ENCODE assay signal across 8 mouse cellular contexts in genomic region chr16:33379944-33380881, GRCm38 (mm10). TPM values are rescaled to one million over a fixed set of nuclear protein-coding genes. Genes with fewer than 3 reads are reported as not detected.
A peak's percentile ranks its signal among the peaks of the same experiment; 100 is the strongest.
DNase-seq lines count a peak whose midpoint lies in the region; ATAC-seq lines count a peak whose summit lies in the region.
"Not testable (repeated sequence)": the region's sequence is repeated elsewhere in the genome, so short reads cannot be mapped to it uniquely, and the experiment has no call there.

Zfp148 (plus strand) TSS chr16:33380836.

- H3K27me3 ChIP-seq in heart, embryonic 13.5 days (replicated peaks); liver, embryonic 13.5 days; stomach, embryonic 16.5 days (ENCODE audit: control insufficient read depth, insufficient read depth, low read length): not testable (repeated sequence)

- peak within 1 kb of the TSS; percentile 98 for H3K9ac ChIP-seq in heart, embryonic 13.5 days
- H3K9ac ChIP-seq in liver, embryonic 13.5 days, result peak within 1 kb of the TSS; percentile 96
- peak within 1 kb of the TSS; percentile 99 for H3K9ac ChIP-seq in stomach, embryonic 16.5 days (ENCODE audit: low read length)

- H3K4me2 ChIP-seq in heart, embryonic 13.5 days, result peak within 1 kb of the TSS; percentile 96
- peak within 1 kb of the TSS; percentile 84 for H3K4me2 ChIP-seq in liver, embryonic 13.5 days
- peak within 1 kb of the TSS; percentile 75 for H3K4me2 ChIP-seq in stomach, embryonic 16.5 days (ENCODE audit: low read depth, low read length)

- H3K4me1 ChIP-seq in brown adipose tissue, adult 24 weeks (ENCODE audit: control insufficient read depth, insufficient read depth, insufficient read length, low read length), result not testable (repeated sequence)
- H3K4me1 ChIP-seq in heart, embryonic 13.5 days, result peaks cover 30% of the 10 kb centered on the region
- peaks cover 36% of the 10 kb centered on the region for H3K4me1 ChIP-seq in liver, embryonic 13.5 days (replicated peaks)
- H3K4me1 ChIP-seq in stomach, embryonic 16.5 days (ENCODE audit: control insufficient read depth, insufficient read depth, low read length), result peaks cover 15% of the 10 kb centered on the region

- WGBS in heart, embryonic 13.5 days, result 3% methylated on average over 50 of the region's 50 CpGs
- 2% methylated on average over 47 of the region's 50 CpGs for WGBS in liver, embryonic 13.5 days (ENCODE audit: insufficient replicate concordance)
- WGBS in stomach, embryonic 16.5 days, result 3% methylated on average over 49 of the region's 50 CpGs

- H3K4me3 ChIP-seq in brown adipose tissue, adult 24 weeks (ENCODE audit: insufficient read depth, low read depth, low read length), result peak within 1 kb of the TSS; percentile 96
- H3K4me3 ChIP-seq in heart, embryonic 13.5 days, result peak within 1 kb of the TSS; percentile 87
- H3K4me3 ChIP-seq in liver, embryonic 13.5 days (replicated peaks), result peak within 1 kb of the TSS; percentile 95
- H3K4me3 ChIP-seq in stomach, embryonic 16.5 days (replicated peaks; ENCODE audit: low read length), result peak within 1 kb of the TSS; percentile 93

- ATAC-seq in heart, embryonic 13.5 days (ENCODE audit: extremely low read depth, insufficient number of reproducible peaks, low FRiP score, low TSS enrichment), result peak; percentile 75
- peak; percentile 84 for ATAC-seq in liver, embryonic 13.5 days (ENCODE audit: low read depth)
- peak; percentile 92 for ATAC-seq in stomach, embryonic 16.5 days (ENCODE audit: insufficient read depth, low FRiP score)

- H3K36me3 ChIP-seq in heart, embryonic 13.5 days; liver, embryonic 13.5 days; stomach, embryonic 16.5 days (ENCODE audit: control insufficient read depth, insufficient read depth, low read length): not testable (repeated sequence)

- DNase-seq in CD4-positive, CD25-positive, alpha-beta regulatory T cell, adult 2 months (ENCODE audit: low read depth, low spot score), result peak; percentile 96
- DNase-seq in fat pad, adult 2 months (ENCODE audit: extremely low read depth, low read depth, low spot score), result peak; percentile 19
- peak; percentile 96 for DNase-seq in kidney, postnatal 10 days
- DNase-seq in liver, embryonic 13.5 days, result peak; percentile 85
- DNase-seq in neural tube, embryonic 10.5 days (ENCODE audit: extremely low spot score, low spot score), result peak; percentile 89

- H3K9me3 ChIP-seq in heart, embryonic 13.5 days; liver, embryonic 13.5 days (replicated peaks); stomach, embryonic 16.5 days (replicated peaks; ENCODE audit: control insufficient read depth, low read length): not testable (repeated sequence)

- peak within 1 kb of the TSS; percentile 87 for H3K27ac ChIP-seq in brown adipose tissue, adult 24 weeks (replicated peaks; ENCODE audit: low read depth, low read length)
- peak within 1 kb of the TSS; percentile 94 for H3K27ac ChIP-seq in heart, embryonic 13.5 days (replicated peaks)
- peak within 1 kb of the TSS; percentile 81 for H3K27ac ChIP-seq in liver, embryonic 13.5 days
- H3K27ac ChIP-seq in stomach, embryonic 16.5 days (ENCODE audit: low read length), result peak within 1 kb of the TSS; percentile 98

RNA-seq across cellular contexts. Expression of gene Zfp148, which starts in this region (rescaled TPM):
- polyA plus RNA-seq in brown adipose tissue, adult 24 weeks (2012; ENCODE audit: insufficient read depth, insufficient read length, missing spikeins), result 15.4 and 17.3 TPM in 2 replicates
- 36.6 and 36.9 TPM in 2 replicates for polyA plus RNA-seq in heart, embryonic 13.5 days (2015; fragmentation: Nextera tagmentation; extraction: Ambion mirVana)
- 15.1 and 20.0 TPM in 2 replicates for polyA plus RNA-seq in liver, embryonic 13.5 days (2015; fragmentation: Nextera tagmentation; extraction: Ambion mirVana)
- 48.2 and 49.9 TPM in 2 replicates for polyA plus RNA-seq in stomach, embryonic 16.5 days (2015; fragmentation: Nextera tagmentation; extraction: Ambion mirVana)

Comparison
In these comparisons a context has a peak if more than half of its experiments do, and no peak if none do; other contexts are left out.
1. Peak in every context shown above with its lines: DNase-seq, ATAC-seq, H3K4me3 ChIP-seq and H3K27ac ChIP-seq.
2. DNase-seq: peak in every context shown above with its lines; median percentile 96 in CD4-positive, CD25-positive, alpha-beta regulatory T cell, adult 2 months; 96 in kidney, postnatal 10 days; 89 in neural tube, embryonic 10.5 days; 85 in liver, embryonic 13.5 days; 19 in fat pad, adult 2 months.